16 mouse cellular contexts compared by ENCODE assay signal in the genomic region with DNA sequence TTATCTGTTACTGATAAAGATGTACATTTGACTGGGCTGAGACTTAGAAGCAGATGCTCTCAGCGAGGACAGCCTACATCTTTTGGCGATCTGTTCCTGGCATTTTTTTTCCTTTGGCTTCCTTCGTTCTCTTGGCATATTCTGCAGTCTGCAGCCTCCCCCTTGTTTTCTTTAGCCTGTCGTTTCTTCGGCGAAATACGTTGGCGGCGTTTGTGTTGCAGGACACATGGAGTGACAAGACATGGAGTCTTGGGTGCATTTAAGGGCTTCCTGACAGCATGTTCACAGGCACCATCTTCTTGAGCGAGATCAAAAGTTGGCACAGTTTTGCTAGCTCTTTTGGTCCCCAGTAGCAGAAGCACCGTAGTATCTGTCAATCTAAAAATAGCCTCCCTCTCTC. TPM values are rescaled to one million over a fixed set of nuclear protein-coding genes. Genes with fewer than 3 reads are reported as not detected.
DNase-seq lines count a peak whose midpoint lies in the region; TF ChIP-seq lines count a peak whose summit lies in the region.
"Had no signal": no experiment of that assay in that cellular context is flagged by ENCODE, and none has a peak within 500 bp of the region (broad histone marks: within the 10 kb centered on the region; RNA-seq: fewer than 3 reads in every experiment).

No protein-coding gene starts in this region.

- DNase-seq in gastrocnemius, adult 2 months, result peak; percentile 5
- no peak for DNase-seq in gastrocnemius, postnatal 10 days
- DNase-seq in lung, postnatal 10 days, result peak; percentile 59
- DNase-seq in lung, adult 18-20 months, result no peak
- DNase-seq in left cerebral cortex, postnatal 25 days (ENCODE audit: low spot score in 2 of 2), result peak; percentile 60 to 91
- no peak for DNase-seq in kidney, postnatal 14 days
- DNase-seq in embryo, embryonic 10 days (ENCODE audit: low spot score), result no peak
- DNase-seq: cerebellum, adult 9-11 months; heart, adult 2 months; heart, postnatal 36 days; kidney, postnatal 25 days had no signal

- intact Hi-C loops in gastrocnemius, adult 2 months (cut with DNase I), result no loop called here
- intact Hi-C loops in left cerebral cortex, postnatal 25 days (cut with DNase I), result loop anchor here (1.0 kb wide), 1 partner anchor 14 kb away; no protein-coding TSS in a partner anchor

- no peak overlapping the region for H3K4me3 ChIP-seq in gastrocnemius, adult 2 months
- H3K4me3 ChIP-seq: embryonic facial prominence, embryonic 13.5 days; heart, adult 2 months; intestine, embryonic 15.5 days; limb, embryonic 13.5 days; lung, embryonic 15.5 days; midbrain, embryonic 13.5 days had no signal

- no peak overlapping the region for H3K27ac ChIP-seq in gastrocnemius, adult 2 months
- H3K27ac ChIP-seq: embryonic facial prominence, embryonic 13.5 days; heart, adult 2 months; intestine, embryonic 15.5 days; limb, embryonic 13.5 days; lung, embryonic 15.5 days; midbrain, embryonic 13.5 days had no signal

- TF ChIP-seq CTCF in gastrocnemius, adult 2 months (IDR thresholded peaks at IDR 0.05), result no peak

RNA-seq across cellular contexts. Expression of a gene that starts 1.2 kb away (rescaled TPM):
- total RNA-seq in gastrocnemius, adult 2 months (2021), result not detected
- total RNA-seq in gastrocnemius, postnatal 10 days (2021), result not detected
- not detected for total RNA-seq in left cerebral cortex, postnatal 25 days (2021)
- total RNA-seq: heart, adult 2 months; heart, postnatal 36 days had no signal

RNA-seq across cellular contexts. Expression of a gene that starts 13.0 kb away (rescaled TPM):
- 1 to 10 TPM; 4.7 to 5.9 TPM for total RNA-seq in gastrocnemius, adult 2 months (2021)
- 1 to 10 TPM; 7.0 to 7.1 TPM for total RNA-seq in gastrocnemius, postnatal 10 days (2021)
- total RNA-seq in left cerebral cortex, postnatal 25 days (2021), result 10 to 100 TPM; 22.7 to 23.5 TPM

RNA-seq across cellular contexts. Expression of a gene that starts 27.4 kb away (rescaled TPM):
- total RNA-seq in gastrocnemius, adult 2 months (2021), result 100 to 1,000 TPM in 1 of 2 experiments, 10 to 100 TPM in 1; 67.5 to 103 TPM
- total RNA-seq in gastrocnemius, postnatal 10 days (2021), result 10 to 100 TPM; 23.5 to 27.3 TPM
- 10 to 100 TPM; 77.7 to 82.7 TPM for total RNA-seq in left cerebral cortex, postnatal 25 days (2021)

Comparison
In these comparisons a context has a peak if more than half of its experiments do, and no peak if none do; other contexts are left out.
1. DNase-seq: peak in gastrocnemius, adult 2 months (single experiment), lung, postnatal 10 days (single experiment) and left cerebral cortex, postnatal 25 days (2 of 2); none in gastrocnemius, postnatal 10 days (single experiment), lung, adult 18-20 months (0 of 2), kidney, postnatal 14 days (single experiment) and embryo, embryonic 10 days (single experiment).